Mouse (Mus musculus): ENCODE data around the gene Adamts7. TPM values are rescaled to one million over a fixed set of nuclear protein-coding genes. Genes with fewer than 3 reads are reported as not detected.
A peak's percentile ranks its signal among the peaks of the same experiment; 100 is the strongest.

Gene Adamts7
- total and polyA plus RNA-seq, 2 experiments from 2014 or later: 2.9 to 10.4 TPM

GRCm38 (mm10) chr9:90232781-90233690 lies 70.2 kb downstream of the Adamts7 start:
- ATAC-seq: peak; percentile 6; the same call in 1 of the 2 replicates
- Histone ChIP-seq H3K4me2 (ENCODE audit: low read depth, low read length) (no peak overlapping the region), H3K27me3 (ENCODE audit: insufficient read depth, low read length) (no peaks in the 10 kb centered on the region), H3K9ac (replicated peaks; ENCODE audit: low read length) (no peak overlapping the region), H3K4me3 (ENCODE audit: low read length) (no peak overlapping the region), H3K36me3 (ENCODE audit: insufficient read depth, low read length) (no peaks in the 10 kb centered on the region; the same call in 1 of the 2 replicates), H3K4me1 (ENCODE audit: insufficient read depth, low read length) (no peaks in the 10 kb centered on the region), H3K9me3 (ENCODE audit: low read length) (no peaks in the 10 kb centered on the region), H3K27ac (no peak overlapping the region)
- 84% methylated on average over 8 of the region's 8 CpGs for WGBS
- TF ChIP-seq CTCF (IDR thresholded peaks at IDR 0.05; ENCODE audit: low read depth): no peak
- no peak for DNase-seq (ENCODE audit: low spot score)

GRCm38 (mm10) chr9:90233906-90234419 lies 71.1 kb downstream of the Adamts7 start:
- 95% methylated on average over 5 of the region's 5 CpGs for WGBS
- Histone ChIP-seq H3K27ac (no peak overlapping the region), H3K4me1 (ENCODE audit: insufficient read depth, low read length) (no peaks in the 10 kb centered on the region), H3K9ac (replicated peaks; ENCODE audit: low read length) (no peak overlapping the region), H3K36me3 (ENCODE audit: insufficient read depth, low read length) (peaks cover under 1% of the 10 kb centered on the region; the same call in 1 of the 2 replicates), H3K27me3 (ENCODE audit: insufficient read depth, low read length) (no peaks in the 10 kb centered on the region), H3K4me2 (ENCODE audit: low read depth, low read length) (no peak overlapping the region), H3K4me3 (ENCODE audit: low read length) (no peak overlapping the region), H3K9me3 (ENCODE audit: low read length) (no peaks in the 10 kb centered on the region)
- no peak for TF ChIP-seq CTCF (IDR thresholded peaks at IDR 0.05; ENCODE audit: low read depth)
- DNase-seq (ENCODE audit: low spot score) (no peak), ATAC-seq (no peak)

- Histone ChIP-seq H3K27me3 (ENCODE audit: insufficient read depth, low read length) (no peaks in the 10 kb centered on the region), H3K4me2 (ENCODE audit: low read depth, low read length) (no peak overlapping the region), H3K4me1 (ENCODE audit: insufficient read depth, low read length) (no peaks in the 10 kb centered on the region), H3K9ac (replicated peaks; ENCODE audit: low read length) (no peak overlapping the region), H3K27ac (no peak overlapping the region), H3K36me3 (ENCODE audit: insufficient read depth, low read length) (peaks cover 5% of the 10 kb centered on the region; the same call in 1 of the 2 replicates), H3K9me3 (ENCODE audit: low read length) (no peaks in the 10 kb centered on the region), H3K4me3 (ENCODE audit: low read length) (no peak overlapping the region)
- WGBS: 92% methylated on average over 5 of the region's 5 CpGs
- DNase-seq (ENCODE audit: low spot score) (no peak), ATAC-seq (no peak)
- TF ChIP-seq CTCF (IDR thresholded peaks at IDR 0.05; ENCODE audit: low read depth): no peak
Observed at GRCm38 (mm10) chr9:90234786-90235185, 71.9 kb downstream of the Adamts7 start.

- no peak for ATAC-seq
- Histone ChIP-seq H3K4me3 (ENCODE audit: low read length) (no peak overlapping the region), H3K4me2 (ENCODE audit: low read depth, low read length) (no peak overlapping the region), H3K9me3 (ENCODE audit: low read length) (no peaks in the 10 kb centered on the region), H3K27ac (no peak overlapping the region), H3K4me1 (ENCODE audit: insufficient read depth, low read length) (no peaks in the 10 kb centered on the region), H3K36me3 (ENCODE audit: insufficient read depth, low read length) (peaks cover 5% of the 10 kb centered on the region; the same call in 1 of the 2 replicates), H3K27me3 (ENCODE audit: insufficient read depth, low read length) (no peaks in the 10 kb centered on the region), H3K9ac (replicated peaks; ENCODE audit: low read length) (no peak overlapping the region)
- DNase-seq (ENCODE audit: low spot score): no peak
- 88% methylated on average over 10 of the region's 10 CpGs for WGBS
- TF ChIP-seq CTCF (IDR thresholded peaks at IDR 0.05; ENCODE audit: low read depth): no peak
Observed at GRCm38 (mm10) chr9:90235258-90235882, 72.5 kb downstream of the Adamts7 start.

- Histone ChIP-seq H3K27ac (no peak overlapping the region), H3K9me3 (ENCODE audit: low read length) (no peaks in the 10 kb centered on the region), H3K9ac (replicated peaks; ENCODE audit: low read length) (no peak overlapping the region), H3K4me3 (ENCODE audit: low read length) (no peak overlapping the region), H3K4me1 (ENCODE audit: insufficient read depth, low read length) (no peaks in the 10 kb centered on the region), H3K4me2 (ENCODE audit: low read depth, low read length) (no peak overlapping the region), H3K27me3 (ENCODE audit: insufficient read depth, low read length) (no peaks in the 10 kb centered on the region), H3K36me3 (ENCODE audit: insufficient read depth, low read length) (peaks cover 5% of the 10 kb centered on the region; the same call in 1 of the 2 replicates)
- DNase-seq (ENCODE audit: low spot score): no peak
- TF ChIP-seq CTCF (IDR thresholded peaks at IDR 0.05; ENCODE audit: low read depth): no peak
- no peak for ATAC-seq
- 99% methylated on average over 5 of the region's 5 CpGs for WGBS
Observed at GRCm38 (mm10) chr9:90236817-90237216, 73.9 kb downstream of the Adamts7 start.

GRCm38 (mm10) chr9:90237232-90238062 lies 74.6 kb downstream of the Adamts7 start:
- no peaks in the 10 kb centered on the region for H3K27me3 ChIP-seq (ENCODE audit: insufficient read depth, low read length)
- ATAC-seq (no peak), DNase-seq (ENCODE audit: low spot score) (no peak)
- no peak overlapping the region for H3K4me3 ChIP-seq (ENCODE audit: low read length)
- H3K27ac ChIP-seq: no peak overlapping the region
- H3K36me3 ChIP-seq (ENCODE audit: insufficient read depth, low read length): peaks cover 5% of the 10 kb centered on the region; the same call in 1 of the 2 replicates
- TF ChIP-seq CTCF (IDR thresholded peaks at IDR 0.05; ENCODE audit: low read depth): no peak
- WGBS: 86% methylated on average over 9 of the region's 9 CpGs
- H3K9ac ChIP-seq (replicated peaks; ENCODE audit: low read length): no peak overlapping the region
- H3K9me3 ChIP-seq (ENCODE audit: low read length): no peaks in the 10 kb centered on the region
- no peak overlapping the region for H3K4me2 ChIP-seq (ENCODE audit: low read depth, low read length)
- H3K4me1 ChIP-seq (ENCODE audit: insufficient read depth, low read length): no peaks in the 10 kb centered on the region
